ENCODE assay signal across 15 mouse cellular contexts in genomic region chr13:64035036-64035435, GRCm38 (mm10). TPM values are rescaled to one million over a fixed set of nuclear protein-coding genes. Genes with fewer than 3 reads are reported as not detected.
A peak's percentile ranks its signal among the peaks of the same experiment; 100 is the strongest.
DNase-seq lines count a peak whose midpoint lies in the region; ATAC-seq lines count a peak whose summit lies in the region.
"Had no signal": no experiment of that assay in that cellular context is flagged by ENCODE, and none has a peak within 500 bp of the region (broad histone marks: within the 10 kb centered on the region; RNA-seq: fewer than 3 reads in every experiment).

No protein-coding gene starts in this region.

- H3K27ac ChIP-seq in heart, embryonic 11.5 days (ENCODE audit: low read depth, low read length): no peak overlapping the region
- H3K27ac ChIP-seq in embryonic facial prominence, embryonic 12.5 days: peak overlapping the region; percentile 50; the same call in 1 of the 2 replicates
- H3K27ac ChIP-seq in stomach, embryonic 14.5 days (ENCODE audit: low read length): 0 out of 2 replicates have a peak overlapping the region, but pooled peaks have one; percentile 34
- H3K27ac ChIP-seq: heart, embryonic 13.5 days had no signal

- no peaks in the 10 kb centered on the region for H3K9me3 ChIP-seq in heart, embryonic 11.5 days (replicated peaks; ENCODE audit: control insufficient read depth, low read length)
- H3K9me3 ChIP-seq in embryonic facial prominence, embryonic 12.5 days: no peaks in the 10 kb centered on the region
- no peaks in the 10 kb centered on the region for H3K9me3 ChIP-seq in stomach, embryonic 14.5 days (ENCODE audit: control insufficient read depth, low read depth, low read length)
- H3K9me3 ChIP-seq: heart, embryonic 13.5 days had no signal

- no peak for DNase-seq in heart, postnatal 36 days
- DNase-seq in lung, postnatal 10 days: peak; percentile 36
- no peak for DNase-seq in lung, postnatal 25 days (ENCODE audit: low spot score)
- DNase-seq in gastrocnemius, postnatal 14 days: no peak
- no peak for DNase-seq in spleen, postnatal 36 days (ENCODE audit: low spot score in 2 of 2)
- DNase-seq: B cell, adult 2 months; kidney, adult 11 months; spleen, adult 18-20 months; thymus, postnatal 4 days had no signal

- H3K9ac ChIP-seq in heart, embryonic 11.5 days (ENCODE audit: low read depth, low read length): no peak overlapping the region; the same call in 1 of the 2 replicates
- no peak overlapping the region for H3K9ac ChIP-seq in embryonic facial prominence, embryonic 12.5 days
- no peak overlapping the region for H3K9ac ChIP-seq in stomach, embryonic 14.5 days (replicated peaks; ENCODE audit: low read depth, low read length)
- H3K9ac ChIP-seq: heart, embryonic 13.5 days had no signal

- ATAC-seq in heart, embryonic 11.5 days (replicated peaks; ENCODE audit: insufficient number of reproducible peaks, low FRiP score, low TSS enrichment): peak; percentile 57; the same call in 1 of the 2 replicates
- ATAC-seq in embryonic facial prominence, embryonic 12.5 days (ENCODE audit: insufficient number of reproducible peaks, insufficient read depth, low FRiP score, low TSS enrichment): no peak
- no peak for ATAC-seq in stomach, embryonic 14.5 days (ENCODE audit: insufficient number of reproducible peaks, insufficient read depth, low FRiP score, low read depth)

- no peak overlapping the region for H3K4me3 ChIP-seq in heart, embryonic 11.5 days (ENCODE audit: low read depth, low read length)
- H3K4me3 ChIP-seq in embryonic facial prominence, embryonic 12.5 days: no peak overlapping the region
- H3K4me3 ChIP-seq in stomach, embryonic 14.5 days (ENCODE audit: low read depth, low read length): no peak overlapping the region
- H3K4me3 ChIP-seq: heart, embryonic 13.5 days had no signal

- intact Hi-C loops in heart, postnatal 36 days (cut with DNase I): loop anchor here (5.0 kb wide), 2 partner anchors 468 to 678 kb away; no protein-coding TSS in a partner anchor
- intact Hi-C loops in gastrocnemius, postnatal 14 days (cut with DNase I; ENCODE audit: low total_unique reads): loop anchor here (10.0 kb wide), 2 partner anchors 330 to 460 kb away; partner anchors contain the start of gene Ptch1

- H3K36me3 ChIP-seq in heart, embryonic 11.5 days (ENCODE audit: control insufficient read depth, insufficient read depth, low read length): no peaks in the 10 kb centered on the region
- no peaks in the 10 kb centered on the region for H3K36me3 ChIP-seq in embryonic facial prominence, embryonic 12.5 days
- no peaks in the 10 kb centered on the region for H3K36me3 ChIP-seq in stomach, embryonic 14.5 days (ENCODE audit: control insufficient read depth, insufficient read depth, low read length)
- H3K36me3 ChIP-seq: heart, embryonic 13.5 days had no signal

- H3K27me3 ChIP-seq in heart, embryonic 11.5 days (ENCODE audit: control insufficient read depth, insufficient read depth, low read length): no peaks in the 10 kb centered on the region
- H3K27me3 ChIP-seq in embryonic facial prominence, embryonic 12.5 days: no peaks in the 10 kb centered on the region
- H3K27me3 ChIP-seq in stomach, embryonic 14.5 days (ENCODE audit: control insufficient read depth, insufficient read depth, low read length): no peaks in the 10 kb centered on the region

- peaks cover 5% of the 10 kb centered on the region; the same call in 1 of the 2 replicates for H3K4me1 ChIP-seq in heart, embryonic 11.5 days (ENCODE audit: control insufficient read depth, insufficient read depth, low read length)
- peaks cover 9% of the 10 kb centered on the region; the same call in 1 of the 2 replicates for H3K4me1 ChIP-seq in embryonic facial prominence, embryonic 12.5 days
- H3K4me1 ChIP-seq in stomach, embryonic 14.5 days (ENCODE audit: control insufficient read depth, insufficient read depth, low read length): peaks cover 13% of the 10 kb centered on the region

- peak overlapping the region; percentile 7; the same call in 1 of the 2 replicates for H3K4me2 ChIP-seq in heart, embryonic 11.5 days
- H3K4me2 ChIP-seq in embryonic facial prominence, embryonic 12.5 days (replicated peaks): no peak overlapping the region
- H3K4me2 ChIP-seq in stomach, embryonic 14.5 days (replicated peaks; ENCODE audit: low read depth, low read length): no peak overlapping the region
- H3K4me2 ChIP-seq: heart, embryonic 13.5 days had no signal

- 5% methylated on average over 8 of the region's 8 CpGs for WGBS in heart, embryonic 11.5 days (ENCODE audit: insufficient replicate concordance)
- WGBS in embryonic facial prominence, embryonic 12.5 days: 15% methylated on average over 8 of the region's 8 CpGs
- WGBS in stomach, embryonic 14.5 days: 16% methylated on average over 8 of the region's 8 CpGs

RNA-seq across cellular contexts. Expression of gene Hsd17b3, which starts 54.0 kb away (rescaled TPM):
- not detected in 2 replicates for polyA plus RNA-seq in heart, embryonic 11.5 days (2014; fragmentation: Nextera tagmentation; extraction: Ambion mirVana)
- not detected for total RNA-seq in heart, postnatal 36 days (2021)
- not detected in 2 replicates for polyA plus RNA-seq in embryonic facial prominence, embryonic 12.5 days (2016; fragmentation: Nextera tagmentation; extraction: Ambion mirVana)
- polyA plus RNA-seq in stomach, embryonic 14.5 days (2014; fragmentation: Nextera tagmentation; extraction: Ambion mirVana): not detected in 2 replicates
- not detected for total RNA-seq in gastrocnemius, postnatal 14 days (2021)
- total RNA-seq: layer of hippocampus, adult 18-20 months; left cerebral cortex, postnatal 36 days had no signal
- polyA plus RNA-seq: heart, embryonic 13.5 days had no signal
